Mouse (Mus musculus): ENCODE results near the gene Amz1. TPM values are rescaled to one million over a fixed set of nuclear protein-coding genes. Genes with fewer than 3 reads are reported as not detected.

Gene Amz1
- polyA plus RNA-seq, 1 experiment from 2014 or later, result 3.9 TPM

DNA sequence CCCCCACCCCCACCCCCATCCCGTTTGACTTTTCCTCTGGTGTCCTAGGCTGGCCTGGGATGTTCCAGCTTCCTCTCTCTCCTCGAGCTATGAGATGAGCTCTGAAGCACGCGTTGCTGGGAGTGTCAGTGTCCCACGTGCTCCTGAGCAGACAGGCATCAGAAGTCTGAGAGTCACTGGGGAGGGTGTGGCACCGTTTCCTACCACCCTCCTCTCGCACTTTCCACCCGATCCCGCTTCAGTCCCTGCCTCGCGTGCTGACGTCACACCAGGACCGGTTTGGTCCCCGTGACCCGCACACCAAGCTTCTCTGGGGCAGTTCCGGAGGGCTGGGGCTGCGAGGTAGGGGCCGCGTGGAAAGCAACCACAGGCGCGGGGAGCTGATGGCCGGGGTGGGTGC lies 11.4 kb downstream of the Amz1 start:
- no peaks in the 10 kb centered on the region for H3K9me3 ChIP-seq (ENCODE audit: control insufficient read depth, low read length)
- 0 out of 2 replicates have a peak, but pooled peaks have one; percentile 24 for ATAC-seq (ENCODE audit: low FRiP score)
- H3K27ac ChIP-seq, result no peak overlapping the region
- H3K4me2 ChIP-seq (replicated peaks), result peak overlapping the region; percentile 52
- peak; percentile 46 for DNase-seq (ENCODE audit: low spot score)
- no peaks in the 10 kb centered on the region for H3K36me3 ChIP-seq (replicated peaks; ENCODE audit: control insufficient read depth, insufficient read depth)
- H3K4me3 ChIP-seq (replicated peaks; ENCODE audit: low read length), result peak overlapping the region; percentile 22
- peaks cover 23% of the 10 kb centered on the region for H3K27me3 ChIP-seq (ENCODE audit: control insufficient read depth, insufficient read depth, low read length)
- 2% methylated on average over 21 of the region's 22 CpGs for WGBS
- no peak overlapping the region for H3K9ac ChIP-seq
- H3K4me1 ChIP-seq (replicated peaks; ENCODE audit: control insufficient read depth, insufficient read depth, low read length), result no peaks in the 10 kb centered on the region; the same call in 1 of the 2 replicates

GRCm38 (mm10) chr5:140736166-140736565 lies 12.2 kb downstream of the Amz1 start:
- no peaks in the 10 kb centered on the region for H3K9me3 ChIP-seq (ENCODE audit: control insufficient read depth, low read length)
- H3K4me3 ChIP-seq (replicated peaks; ENCODE audit: low read length), result no peak overlapping the region
- no peak for DNase-seq (ENCODE audit: low spot score)
- H3K27me3 ChIP-seq (ENCODE audit: control insufficient read depth, insufficient read depth, low read length), result peaks cover 23% of the 10 kb centered on the region
- H3K36me3 ChIP-seq (replicated peaks; ENCODE audit: control insufficient read depth, insufficient read depth), result no peaks in the 10 kb centered on the region
- peak overlapping the region; percentile 52; the same call in 1 of the 2 replicates for H3K4me2 ChIP-seq (replicated peaks)
- no peak overlapping the region for H3K27ac ChIP-seq
- ATAC-seq (ENCODE audit: low FRiP score), result no peak
- H3K9ac ChIP-seq, result no peak overlapping the region
- H3K4me1 ChIP-seq (replicated peaks; ENCODE audit: control insufficient read depth, insufficient read depth, low read length), result no peaks in the 10 kb centered on the region; the same call in 1 of the 2 replicates
- WGBS, result 20% methylated on average over 12 of the region's 13 CpGs

DNA sequence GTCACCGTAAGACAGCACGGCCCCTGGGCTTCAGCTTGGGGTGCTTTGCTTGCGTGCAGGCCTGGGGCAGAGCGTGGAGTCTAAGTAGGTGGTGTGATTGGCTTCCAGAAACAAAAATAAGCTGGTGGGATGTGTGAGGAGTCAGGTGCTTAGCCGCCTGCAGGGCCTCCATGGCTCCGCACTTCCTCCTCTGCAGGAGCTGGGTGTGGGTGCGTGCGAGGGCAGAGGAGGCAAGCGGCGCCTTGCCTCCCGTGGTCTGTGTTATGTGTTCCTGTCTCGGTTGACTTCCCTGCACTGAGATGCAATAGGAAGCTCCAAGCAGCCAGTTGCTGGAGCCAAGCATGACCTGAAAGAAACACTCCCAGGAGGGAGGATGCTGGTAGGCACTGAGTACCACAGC lies 15.9 kb downstream of the Amz1 start:
- no peaks in the 10 kb centered on the region for H3K9me3 ChIP-seq (ENCODE audit: control insufficient read depth, low read length)
- H3K9ac ChIP-seq, result no peak overlapping the region
- no peak overlapping the region for H3K4me2 ChIP-seq (replicated peaks)
- H3K4me3 ChIP-seq (replicated peaks; ENCODE audit: low read length), result no peak overlapping the region
- peaks cover 20% of the 10 kb centered on the region for H3K27me3 ChIP-seq (ENCODE audit: control insufficient read depth, insufficient read depth, low read length)
- no peaks in the 10 kb centered on the region; the same call in 1 of the 2 replicates for H3K4me1 ChIP-seq (replicated peaks; ENCODE audit: control insufficient read depth, insufficient read depth, low read length)
- 78% methylated on average over 12 of the region's 12 CpGs for WGBS
- no peak for ATAC-seq (ENCODE audit: low FRiP score)
- no peak overlapping the region for H3K27ac ChIP-seq
- no peak for DNase-seq (ENCODE audit: low spot score)
- no peaks in the 10 kb centered on the region for H3K36me3 ChIP-seq (replicated peaks; ENCODE audit: control insufficient read depth, insufficient read depth)

DNA sequence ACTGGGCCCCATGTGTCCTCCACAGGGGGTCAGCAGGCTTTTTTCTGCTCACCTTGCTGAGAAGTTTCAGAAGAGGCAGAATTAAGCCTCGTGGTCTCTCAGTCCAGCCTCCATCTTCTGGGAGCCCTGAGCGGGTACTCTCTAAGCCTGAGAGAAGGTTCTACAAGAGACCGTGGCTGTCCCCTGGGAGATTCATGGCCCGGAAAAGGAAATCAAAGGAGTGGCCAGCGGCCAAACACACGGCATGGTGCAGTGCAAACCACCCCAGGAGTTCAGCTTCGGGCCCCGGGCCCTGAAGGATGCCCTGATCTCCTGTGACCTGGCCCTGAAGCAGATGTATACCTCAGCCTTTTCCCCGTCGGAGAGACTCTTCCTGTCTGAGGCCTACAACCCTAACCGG lies 17.1 kb downstream of the Amz1 start:
- no peak for DNase-seq (ENCODE audit: low spot score)
- no peak for ATAC-seq (ENCODE audit: low FRiP score)
- Histone ChIP-seq H3K9ac (no peak overlapping the region), H3K4me2 (replicated peaks) (no peak overlapping the region), H3K4me3 (replicated peaks; ENCODE audit: low read length) (no peak overlapping the region), H3K27me3 (ENCODE audit: control insufficient read depth, insufficient read depth, low read length) (peaks cover 11% of the 10 kb centered on the region; the same call in 1 of the 2 replicates), H3K4me1 (replicated peaks; ENCODE audit: control insufficient read depth, insufficient read depth, low read length) (no peaks in the 10 kb centered on the region), H3K36me3 (replicated peaks; ENCODE audit: control insufficient read depth, insufficient read depth) (no peaks in the 10 kb centered on the region), H3K27ac (no peak overlapping the region), H3K9me3 (ENCODE audit: control insufficient read depth, low read length) (no peaks in the 10 kb centered on the region)
- 69% methylated on average over 11 of the region's 11 CpGs for WGBS

DNA sequence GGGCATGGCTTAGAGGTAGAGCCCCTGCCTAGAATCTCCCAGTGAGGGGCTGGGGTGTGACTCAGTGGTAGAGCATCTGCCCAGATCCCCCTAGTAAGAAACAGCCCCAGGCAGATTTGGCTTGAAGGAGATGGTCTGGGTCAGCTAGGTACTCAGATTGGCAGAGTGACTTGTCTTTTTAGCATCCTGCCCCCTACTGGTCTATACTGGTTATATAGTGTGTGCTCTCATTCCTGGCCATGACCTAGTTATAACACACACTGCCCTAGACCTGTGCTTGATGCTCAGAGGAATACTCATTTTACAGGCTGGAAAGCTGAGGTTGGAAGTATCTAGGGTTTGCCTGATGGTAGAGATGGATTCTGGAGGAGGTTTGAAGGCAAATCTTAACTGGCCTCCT lies 17.9 kb downstream of the Amz1 start:
- H3K9me3 ChIP-seq (ENCODE audit: control insufficient read depth, low read length), result no peaks in the 10 kb centered on the region
- ATAC-seq (ENCODE audit: low FRiP score), result no peak
- no peak overlapping the region for H3K4me3 ChIP-seq (replicated peaks; ENCODE audit: low read length)
- no peak overlapping the region for H3K9ac ChIP-seq
- DNase-seq (ENCODE audit: low spot score), result no peak
- no peak overlapping the region for H3K4me2 ChIP-seq (replicated peaks)
- H3K36me3 ChIP-seq (replicated peaks; ENCODE audit: control insufficient read depth, insufficient read depth), result no peaks in the 10 kb centered on the region
- H3K27ac ChIP-seq, result no peak overlapping the region
- no peaks in the 10 kb centered on the region for H3K4me1 ChIP-seq (replicated peaks; ENCODE audit: control insufficient read depth, insufficient read depth, low read length)
- H3K27me3 ChIP-seq (ENCODE audit: control insufficient read depth, insufficient read depth, low read length), result peaks cover 4% of the 10 kb centered on the region; the same call in 1 of the 2 replicates

- 27% methylated on average over 12 of the region's 12 CpGs for WGBS
- peak; percentile 64; the same call in 1 of the 2 replicates for ATAC-seq (ENCODE audit: low FRiP score)
- Histone ChIP-seq H3K27ac (no peak overlapping the region), H3K9me3 (ENCODE audit: control insufficient read depth, low read length) (no peaks in the 10 kb centered on the region), H3K4me2 (replicated peaks) (no peak overlapping the region), H3K4me3 (replicated peaks; ENCODE audit: low read length) (no peak overlapping the region), H3K36me3 (replicated peaks; ENCODE audit: control insufficient read depth, insufficient read depth) (no peaks in the 10 kb centered on the region), H3K4me1 (replicated peaks; ENCODE audit: control insufficient read depth, insufficient read depth, low read length) (no peaks in the 10 kb centered on the region), H3K27me3 (ENCODE audit: control insufficient read depth, insufficient read depth, low read length) (no peaks in the 10 kb centered on the region), H3K9ac (no peak overlapping the region)
- DNase-seq (ENCODE audit: low spot score), result no peak
Observed at GRCm38 (mm10) chr5:140743706-140744131, 19.8 kb downstream of the Amz1 start.

GRCm38 (mm10) chr5:140748425-140748824 lies 24.5 kb downstream of the Amz1 start:
- ATAC-seq (ENCODE audit: low FRiP score) (no peak), DNase-seq (ENCODE audit: low spot score) (no peak)
- H3K27me3 ChIP-seq (ENCODE audit: control insufficient read depth, insufficient read depth, low read length), result no peaks in the 10 kb centered on the region
- no peaks in the 10 kb centered on the region for H3K9me3 ChIP-seq (ENCODE audit: control insufficient read depth, low read length)
- no peak overlapping the region for H3K9ac ChIP-seq
- H3K27ac ChIP-seq, result no peak overlapping the region
- H3K4me3 ChIP-seq (replicated peaks; ENCODE audit: low read length), result no peak overlapping the region
- no peak overlapping the region for H3K4me2 ChIP-seq (replicated peaks)
- WGBS, result 84% methylated on average over 10 of the region's 10 CpGs
- no peaks in the 10 kb centered on the region for H3K36me3 ChIP-seq (replicated peaks; ENCODE audit: control insufficient read depth, insufficient read depth)
- no peaks in the 10 kb centered on the region; the same call in 1 of the 2 replicates for H3K4me1 ChIP-seq (replicated peaks; ENCODE audit: control insufficient read depth, insufficient read depth, low read length)

GRCm38 (mm10) chr5:140749062-140749875 lies 25.3 kb downstream of the Amz1 start:
- Histone ChIP-seq H3K9me3 (ENCODE audit: control insufficient read depth, low read length) (no peaks in the 10 kb centered on the region), H3K4me3 (replicated peaks; ENCODE audit: low read length) (peak overlapping the region; percentile 16), H3K9ac (peak overlapping the region; percentile 35; the same call in 1 of the 2 replicates), H3K4me1 (replicated peaks; ENCODE audit: control insufficient read depth, insufficient read depth, low read length) (no peaks in the 10 kb centered on the region; the same call in 1 of the 2 replicates), H3K36me3 (replicated peaks; ENCODE audit: control insufficient read depth, insufficient read depth) (no peaks in the 10 kb centered on the region), H3K4me2 (replicated peaks) (peak overlapping the region; percentile 42), H3K27me3 (ENCODE audit: control insufficient read depth, insufficient read depth, low read length) (no peaks in the 10 kb centered on the region), H3K27ac (no peak overlapping the region)
- 22% methylated on average over 12 of the region's 12 CpGs for WGBS
- ATAC-seq (ENCODE audit: low FRiP score), result peak; percentile 75
- DNase-seq (ENCODE audit: low spot score), result peak; percentile 77

GRCm38 (mm10) chr5:140750925-140751324 lies 27.0 kb downstream of the Amz1 start:
- no peak for DNase-seq (ENCODE audit: low spot score)
- Histone ChIP-seq H3K27ac (no peak overlapping the region), H3K36me3 (replicated peaks; ENCODE audit: control insufficient read depth, insufficient read depth) (no peaks in the 10 kb centered on the region), H3K9ac (no peak overlapping the region), H3K4me2 (replicated peaks) (no peak overlapping the region), H3K4me1 (replicated peaks; ENCODE audit: control insufficient read depth, insufficient read depth, low read length) (no peaks in the 10 kb centered on the region; the same call in 1 of the 2 replicates), H3K9me3 (ENCODE audit: control insufficient read depth, low read length) (no peaks in the 10 kb centered on the region), H3K27me3 (ENCODE audit: control insufficient read depth, insufficient read depth, low read length) (no peaks in the 10 kb centered on the region), H3K4me3 (replicated peaks; ENCODE audit: low read length) (no peak overlapping the region)
- WGBS, result 0% methylated on average over 1 of the region's 2 CpGs
- ATAC-seq (ENCODE audit: low FRiP score), result no peak

Data from hindbrain, embryonic 14.5 days (tissue).